Mouse (Mus musculus) embryonic facial prominence, embryonic 13.5 days (tissue): ENCODE measurements around the gene Frmd7. TPM values are rescaled to one million over a fixed set of nuclear protein-coding genes. Genes with fewer than 3 reads are reported as not detected.

Experiments
- ATAC-seq: fragments of 200-750 bp; cut with Nextera tagmentation; 2 replicates; pipeline ENCODE4 v1.8.0; 2017; ENCODE audit warnings: low read depth; ENCODE audit not compliant: insufficient number of reproducible peaks, insufficient read depth, low FRiP score, low TSS enrichment
- H3K27ac ChIP-seq: fragments of 300-500 bp; sonication (generic); 2 replicates; pipeline ENCODE4 v1.5.1; 2015; ENCODE audit warnings: moderate library complexity, mild to moderate bottlenecking, inconsistent platforms
- H3K27me3 ChIP-seq: fragments of 300-500 bp; sonication (generic); 2 replicates; pipeline ENCODE4 v1.6.1; 2015; ENCODE audit warnings: mild to moderate bottlenecking, inconsistent platforms
- H3K36me3 ChIP-seq: fragments of 300-500 bp; sonication (generic); 2 replicates; pipeline ENCODE4 v1.6.1; 2015; ENCODE audit warnings: mild to moderate bottlenecking, inconsistent platforms
- H3K4me1 ChIP-seq: fragments of 300-500 bp; sonication (generic); 2 replicates; pipeline ENCODE4 v1.6.1; 2015; ENCODE audit warnings: inconsistent platforms
- H3K4me2 ChIP-seq: fragments of 300-500 bp; sonication (generic); 2 replicates; pipeline ENCODE4 v1.6.1; 2015; ENCODE audit warnings: moderate library complexity, mild to moderate bottlenecking, inconsistent platforms
- H3K4me3 ChIP-seq: fragments of 300-500 bp; sonication (generic); 2 replicates; pipeline ENCODE4 v1.5.1; 2015; ENCODE audit warnings: mild to moderate bottlenecking, inconsistent platforms
- H3K9ac ChIP-seq: fragments of 300-500 bp; sonication (generic); 2 replicates; pipeline ENCODE4 v1.6.1; 2015; ENCODE audit warnings: mild to moderate bottlenecking, inconsistent platforms
- H3K9me3 ChIP-seq: fragments of 300-500 bp; sonication (generic); 2 replicates; pipeline ENCODE4 v1.6.1; 2016; ENCODE audit warnings: inconsistent platforms
- WGBS: fragments of 180-500 bp; shearing (Covaris S2); methylation state at CpG from one replicate; pipeline ENCODE4 v1.1.7; 2015; ENCODE audit warnings: mixed read lengths; 5-methylcytosine and 5-hydroxymethylcytosine counted together
- polyA plus RNA-seq: library from polyadenylated mRNA; unstranded; fragments of >200 nt; fragmentation: Nextera tagmentation; extraction: Ambion mirVana; gene quantifications from 2 replicates; pipeline ENCODE4 v1.2.1, GENCODE M21; 2015

Gene Frmd7
- 0.17 TPM in 1 of 2 replicates, not detected in the other for polyA plus RNA-seq

DNA sequence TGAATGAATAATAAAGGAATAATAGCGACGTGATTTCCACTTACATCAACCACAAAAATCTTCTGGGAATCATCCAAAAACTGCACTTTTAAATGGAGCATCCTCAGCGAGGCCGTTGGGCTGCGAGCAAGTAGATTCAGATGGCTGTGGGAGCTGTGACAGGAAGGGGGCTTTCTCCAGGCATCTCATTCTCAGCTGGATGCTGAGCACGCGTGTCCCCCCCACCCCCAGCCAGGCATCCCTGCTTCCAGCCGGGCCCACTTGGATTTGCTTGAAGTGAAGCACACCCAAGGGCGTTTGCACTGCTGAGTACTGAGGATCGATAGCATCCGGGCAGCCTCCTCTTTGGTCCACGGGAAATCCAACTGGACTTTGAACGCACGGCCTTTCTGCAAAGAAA lies at the start of gene Frmd7:
Gene Frmd7 (minus strand): TSS at position 101 of the 400 bp plus-strand sequence.
- Histone ChIP-seq H3K4me3 (no peak within 1 kb of the TSS), H3K9me3 (no peaks in the 10 kb centered on the region), H3K4me1 (no peaks in the 10 kb centered on the region), H3K4me2 (no peak within 1 kb of the TSS), H3K9ac (no peak within 1 kb of the TSS), H3K36me3 (no peaks in the 10 kb centered on the region), H3K27me3 (peaks cover 17% of the 10 kb centered on the region), H3K27ac (no peak within 1 kb of the TSS)
- WGBS, result 69% methylated on average over 14 of the region's 14 CpGs
- no peak for ATAC-seq

DNA sequence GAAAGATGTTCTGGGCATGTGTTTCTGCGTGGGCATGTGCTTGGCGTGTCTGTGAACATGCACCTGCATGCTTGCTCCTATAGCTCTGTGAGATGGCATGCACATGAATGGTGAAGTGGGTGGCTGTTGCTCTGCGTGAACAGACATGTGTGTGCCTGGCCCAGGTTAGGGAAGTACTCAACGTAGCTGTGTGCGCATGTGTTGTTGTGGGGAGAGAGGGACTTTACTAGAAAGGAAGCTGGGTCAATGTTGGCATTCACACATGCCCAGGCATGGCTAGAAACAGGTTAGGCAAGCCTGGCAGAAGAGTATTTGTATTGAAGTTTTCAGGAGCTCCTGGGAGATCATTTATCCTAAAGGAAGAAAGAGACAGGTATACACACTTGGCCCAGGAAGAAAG lies 48.8 kb upstream of the Frmd7 start:
- Histone ChIP-seq H3K27ac (no peak overlapping the region), H3K4me3 (no peak overlapping the region), H3K36me3 (no peaks in the 10 kb centered on the region), H3K4me2 (no peak overlapping the region), H3K9ac (no peak overlapping the region), H3K4me1 (no peaks in the 10 kb centered on the region), H3K27me3 (peaks cover 13% of the 10 kb centered on the region; the same call in 1 of the 2 replicates), H3K9me3 (no peaks in the 10 kb centered on the region)
- WGBS, result 81% methylated on average over 5 of the region's 5 CpGs
- ATAC-seq, result no peak

DNA sequence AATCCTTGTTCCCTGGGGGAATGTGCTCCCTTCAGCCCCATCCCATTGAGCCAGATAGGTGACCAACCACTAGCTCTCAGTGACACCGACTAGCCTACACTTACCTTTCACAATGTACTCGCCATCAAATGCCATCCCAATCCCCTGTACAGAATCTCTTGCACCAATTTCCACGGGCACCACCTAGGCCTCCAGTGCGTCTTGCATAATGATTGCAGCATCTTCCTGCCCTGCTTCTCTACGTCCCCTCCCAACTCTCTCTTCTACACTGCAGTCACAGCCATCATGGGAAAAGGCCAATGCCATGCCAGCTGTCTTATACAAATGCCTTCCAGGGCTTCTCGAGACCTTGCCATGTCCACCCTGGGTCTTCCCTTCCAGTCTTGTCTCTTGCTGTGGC lies 47.4 kb upstream of the Frmd7 start:
- Histone ChIP-seq H3K4me3 (no peak overlapping the region), H3K4me2 (no peak overlapping the region), H3K36me3 (no peaks in the 10 kb centered on the region), H3K27me3 (peaks cover 13% of the 10 kb centered on the region; the same call in 1 of the 2 replicates), H3K9me3 (no peaks in the 10 kb centered on the region), H3K4me1 (no peaks in the 10 kb centered on the region), H3K9ac (no peak overlapping the region), H3K27ac (no peak overlapping the region)
- 84% methylated on average over 6 of the region's 6 CpGs for WGBS
- ATAC-seq, result no peak

DNA sequence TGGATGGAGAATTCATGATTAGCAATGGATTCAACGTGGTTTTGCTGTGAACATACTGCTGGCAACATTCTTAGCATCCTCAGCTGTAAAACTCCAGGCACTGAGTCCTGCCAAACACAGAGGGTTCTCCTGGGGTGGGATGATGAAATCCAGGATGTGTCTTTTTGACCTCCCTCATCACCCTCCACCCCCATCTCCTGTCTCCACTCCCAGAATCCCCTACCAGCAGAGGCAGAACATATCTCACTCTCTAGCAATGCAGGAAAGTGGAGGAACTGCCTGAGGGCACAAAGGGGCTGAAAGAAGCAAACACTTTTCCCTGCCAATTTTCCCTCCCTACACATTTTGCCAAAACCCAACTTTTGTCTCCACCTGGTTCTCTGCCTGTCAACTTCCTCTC lies 46.1 kb upstream of the Frmd7 start:
- WGBS, result 24% methylated on average over 1 of the region's 1 CpGs
- no peak for ATAC-seq

DNA sequence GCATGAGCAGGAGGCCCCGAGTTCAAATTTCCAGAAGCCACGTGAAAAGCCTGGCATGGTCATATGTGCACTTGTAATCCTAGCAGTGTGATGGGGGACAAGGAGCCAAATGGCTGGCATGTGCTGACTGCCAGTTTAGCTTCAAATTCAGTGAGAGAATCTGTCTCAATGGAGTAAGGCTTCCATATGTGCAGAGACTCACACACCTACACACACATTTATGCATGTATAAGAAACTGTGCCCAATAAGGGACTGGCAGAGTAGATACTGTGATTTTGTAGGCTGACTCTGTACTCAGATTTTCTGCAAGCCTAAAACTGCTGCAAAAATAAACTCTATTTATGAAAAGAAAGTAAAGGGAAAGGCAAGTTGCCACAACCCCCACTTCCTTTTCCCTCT lies 35.9 kb upstream of the Frmd7 start:
- Histone ChIP-seq H3K36me3 (no peaks in the 10 kb centered on the region), H3K9me3 (no peaks in the 10 kb centered on the region), H3K27ac (no peak overlapping the region), H3K4me1 (no peaks in the 10 kb centered on the region), H3K4me3 (no peak overlapping the region), H3K4me2 (no peak overlapping the region), H3K9ac (no peak overlapping the region), H3K27me3 (peaks cover 3% of the 10 kb centered on the region; the same call in 1 of the 2 replicates)
- ATAC-seq, result no peak
- WGBS, result 71% methylated on average over 2 of the region's 2 CpGs

More for the DNA sequence above, 46.1 kb upstream of the Frmd7 start:
- Histone ChIP-seq H3K4me3 (no peak overlapping the region), H3K4me2 (no peak overlapping the region), H3K4me1 (no peaks in the 10 kb centered on the region), H3K36me3 (no peaks in the 10 kb centered on the region), H3K9ac (no peak overlapping the region), H3K27me3 (peaks cover 13% of the 10 kb centered on the region; the same call in 1 of the 2 replicates), H3K27ac (no peak overlapping the region), H3K9me3 (no peaks in the 10 kb centered on the region)

DNA sequence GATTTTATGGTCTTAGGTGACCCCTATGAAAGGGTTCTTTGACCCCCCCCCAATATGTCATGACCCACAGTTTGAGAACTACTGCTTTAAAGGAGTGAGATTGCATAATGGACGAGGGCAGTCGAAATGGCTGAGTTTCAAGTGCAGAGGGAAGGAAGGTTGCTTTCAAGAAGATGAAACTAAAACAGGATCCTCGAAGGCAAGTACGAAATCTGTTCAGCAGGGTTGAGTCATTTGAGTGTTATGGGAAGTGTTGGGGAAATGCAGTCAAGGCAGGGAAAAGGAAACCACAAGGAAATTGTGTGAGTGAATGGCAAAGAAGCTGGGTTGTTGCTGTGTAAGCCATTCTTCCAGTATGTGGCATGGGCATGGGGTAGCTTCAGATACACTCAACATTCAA lies 29.6 kb upstream of the Frmd7 start:
- Histone ChIP-seq H3K27ac (no peak overlapping the region), H3K27me3 (no peaks in the 10 kb centered on the region; the same call in 1 of the 2 replicates), H3K36me3 (no peaks in the 10 kb centered on the region), H3K4me1 (no peaks in the 10 kb centered on the region), H3K9ac (no peak overlapping the region), H3K4me2 (no peak overlapping the region), H3K9me3 (no peaks in the 10 kb centered on the region), H3K4me3 (no peak overlapping the region)
- WGBS, result 79% methylated on average over 4 of the region's 4 CpGs
- no peak for ATAC-seq

DNA sequence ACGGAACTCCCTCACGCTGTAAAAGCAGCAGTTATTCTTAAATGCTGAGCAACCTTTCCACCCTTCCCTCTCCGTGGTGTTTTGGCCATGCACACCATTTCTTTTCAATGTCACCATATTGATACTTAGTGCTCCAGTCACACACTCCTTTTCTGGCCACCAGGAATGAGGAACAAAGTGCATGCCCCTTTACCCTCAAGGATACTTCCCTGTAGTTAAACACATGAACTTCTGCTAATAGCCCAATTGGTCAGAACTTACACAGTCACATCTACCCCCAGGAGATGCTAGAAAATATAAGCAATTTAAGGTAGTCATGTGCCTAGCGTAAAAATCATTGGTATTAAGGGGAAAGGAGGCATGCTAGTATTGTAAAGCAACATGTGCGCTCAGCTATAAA lies 27.4 kb upstream of the Frmd7 start:
- Histone ChIP-seq H3K4me1 (no peaks in the 10 kb centered on the region), H3K9me3 (no peaks in the 10 kb centered on the region), H3K27me3 (no peaks in the 10 kb centered on the region; the same call in 1 of the 2 replicates), H3K9ac (no peak overlapping the region), H3K4me3 (no peak overlapping the region), H3K4me2 (no peak overlapping the region), H3K36me3 (no peaks in the 10 kb centered on the region), H3K27ac (no peak overlapping the region)
- no peak for ATAC-seq
- WGBS, result 85% methylated on average over 5 of the region's 5 CpGs

DNA sequence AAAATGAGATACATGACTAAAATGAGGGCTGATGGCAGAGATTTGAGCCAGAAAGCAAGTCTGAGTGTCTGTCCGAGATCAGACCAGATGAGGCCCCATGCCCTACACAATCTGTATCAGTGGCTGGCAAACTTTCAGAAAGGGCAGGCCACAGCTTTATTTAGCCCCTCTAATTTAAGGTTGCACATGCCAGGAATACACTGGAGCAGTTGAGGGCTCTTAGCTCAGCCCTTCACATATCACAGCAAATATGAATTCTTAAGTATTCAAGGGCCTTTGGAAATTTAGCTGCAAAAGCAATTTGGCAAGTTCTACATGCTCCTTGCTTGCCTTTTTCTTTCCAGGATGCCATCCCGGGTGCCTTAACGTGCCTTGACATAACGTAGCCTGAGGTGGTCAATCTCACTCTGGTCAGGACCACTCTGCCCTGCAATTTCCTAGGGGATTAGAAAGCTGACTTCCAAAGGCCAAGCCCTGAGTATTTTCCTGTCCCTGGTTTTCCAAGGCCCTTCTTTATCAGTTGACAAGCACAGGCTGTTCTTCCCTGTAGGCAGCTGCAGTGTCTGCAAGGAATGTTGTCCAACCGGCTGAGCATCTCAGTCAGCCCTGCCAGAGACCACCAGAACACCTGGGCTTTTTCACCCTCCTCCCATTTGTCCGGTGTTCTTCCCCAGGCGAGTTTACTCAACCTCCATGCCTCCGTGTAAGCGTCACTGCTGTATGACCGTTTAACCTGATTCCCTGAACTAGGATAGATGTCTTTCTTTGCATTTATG lies 25.8 kb upstream of the Frmd7 start:
- ATAC-seq, result no peak
- Histone ChIP-seq H3K4me1 (no peaks in the 10 kb centered on the region), H3K4me3 (no peak overlapping the region), H3K27ac (peak overlapping the region; percentile 48; the same call in 1 of the 2 replicates), H3K9me3 (no peaks in the 10 kb centered on the region), H3K4me2 (no peak overlapping the region), H3K36me3 (no peaks in the 10 kb centered on the region), H3K27me3 (no peaks in the 10 kb centered on the region; the same call in 1 of the 2 replicates), H3K9ac (no peak overlapping the region)
- WGBS, result 48% methylated on average over 10 of the region's 10 CpGs

DNA sequence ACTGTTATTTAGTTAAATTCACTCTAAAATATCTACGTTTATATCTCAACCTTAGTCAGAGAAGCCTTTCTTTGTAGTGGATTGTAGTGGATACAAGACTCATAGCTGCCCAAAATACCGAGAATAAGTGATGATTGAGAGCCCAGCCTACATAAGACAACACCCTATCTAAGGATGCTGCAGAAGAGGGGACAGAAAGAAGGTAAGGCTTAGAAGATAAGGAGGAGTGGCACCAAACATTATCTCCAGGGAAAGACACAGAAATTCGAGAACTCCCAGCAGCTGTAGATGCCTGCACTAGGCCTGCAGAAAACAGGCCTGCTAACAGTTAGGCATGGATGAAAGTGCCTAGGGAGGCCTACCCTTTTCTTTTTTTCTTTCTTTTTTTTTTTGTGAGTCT lies 22.6 kb upstream of the Frmd7 start:
- Histone ChIP-seq H3K9ac (no peak overlapping the region), H3K36me3 (no peaks in the 10 kb centered on the region), H3K27me3 (no peaks in the 10 kb centered on the region; the same call in 1 of the 2 replicates), H3K9me3 (no peaks in the 10 kb centered on the region), H3K27ac (no peak overlapping the region), H3K4me1 (no peaks in the 10 kb centered on the region), H3K4me3 (no peak overlapping the region), H3K4me2 (no peak overlapping the region)
- ATAC-seq, result no peak
- 59% methylated on average over 3 of the region's 3 CpGs for WGBS

DNA sequence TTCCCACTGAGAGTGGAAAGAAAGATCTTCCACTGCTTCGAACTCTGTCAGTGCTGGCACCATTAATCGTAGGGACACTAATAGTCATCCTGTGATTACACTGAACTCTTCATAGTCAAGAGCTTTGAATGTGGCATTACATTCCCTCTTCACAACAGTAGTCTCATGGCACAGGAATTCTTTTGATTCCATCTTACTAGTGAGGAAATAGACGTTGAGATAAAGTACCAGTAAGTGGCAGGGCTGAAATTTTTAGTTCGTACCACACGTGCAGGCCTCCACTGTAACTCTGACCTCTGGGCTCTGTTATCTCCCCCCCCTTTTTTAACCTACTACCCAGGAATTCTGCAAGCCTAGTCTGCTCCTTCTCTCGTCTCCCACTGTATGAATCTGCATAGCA lies 20.4 kb upstream of the Frmd7 start:
- H3K27ac ChIP-seq, result no peak overlapping the region
- no peak for ATAC-seq
- no peak overlapping the region for H3K4me3 ChIP-seq
- H3K4me2 ChIP-seq, result no peak overlapping the region
- no peaks in the 10 kb centered on the region for H3K4me1 ChIP-seq
- WGBS, result 53% methylated on average over 6 of the region's 6 CpGs
- no peaks in the 10 kb centered on the region for H3K27me3 ChIP-seq
- H3K9ac ChIP-seq, result no peak overlapping the region
- H3K9me3 ChIP-seq, result no peaks in the 10 kb centered on the region
- no peaks in the 10 kb centered on the region for H3K36me3 ChIP-seq

DNA sequence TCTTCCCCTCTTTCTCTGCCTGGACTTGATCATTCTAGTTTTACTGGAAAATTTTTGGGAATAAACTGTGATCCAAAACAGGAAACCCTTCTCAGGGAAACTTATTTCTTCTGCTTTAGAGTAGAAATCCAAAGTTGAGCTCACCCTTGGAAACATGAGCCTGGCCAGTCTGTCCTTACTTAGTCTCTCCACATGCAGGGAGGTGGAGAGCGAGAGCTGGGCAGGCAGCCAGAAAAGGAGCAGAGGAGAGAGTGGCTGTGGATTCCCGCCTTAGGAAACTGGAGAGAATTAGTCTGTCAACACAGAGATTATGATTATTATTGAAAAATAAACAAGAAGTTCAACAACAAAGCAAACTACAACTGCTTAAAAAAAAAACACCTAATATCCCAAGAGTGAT lies 6.1 kb upstream of the Frmd7 start:
- H3K27ac ChIP-seq, result no peak overlapping the region
- no peak overlapping the region for H3K4me2 ChIP-seq
- no peak overlapping the region for H3K9ac ChIP-seq
- peaks cover 7% of the 10 kb centered on the region; the same call in 1 of the 2 replicates for H3K27me3 ChIP-seq
- no peak for ATAC-seq
- no peaks in the 10 kb centered on the region for H3K36me3 ChIP-seq
- H3K9me3 ChIP-seq, result no peaks in the 10 kb centered on the region
- no peaks in the 10 kb centered on the region for H3K4me1 ChIP-seq
- H3K4me3 ChIP-seq, result no peak overlapping the region
- WGBS, result 32% methylated on average over 2 of the region's 2 CpGs

DNA sequence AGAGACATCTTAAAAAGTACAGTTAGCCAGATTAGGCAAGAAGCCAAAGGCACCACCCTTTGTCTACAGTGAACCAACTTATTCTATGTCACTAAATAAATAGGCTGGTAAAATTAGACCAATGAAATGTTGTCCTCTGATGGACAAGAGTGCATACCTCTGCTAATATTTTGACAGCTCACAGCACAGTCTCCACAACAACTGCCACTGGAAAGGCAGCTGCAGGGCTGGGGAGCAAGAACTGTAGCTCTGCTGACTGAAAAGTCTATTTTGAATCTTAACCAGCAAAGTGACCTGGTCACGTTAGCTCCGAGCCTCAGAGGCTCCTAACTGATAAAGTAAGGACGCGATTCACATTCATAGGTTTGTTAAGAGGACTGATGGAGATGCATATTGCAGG lies 5.6 kb upstream of the Frmd7 start:
- H3K36me3 ChIP-seq, result no peaks in the 10 kb centered on the region
- H3K4me2 ChIP-seq, result no peak overlapping the region
- H3K9me3 ChIP-seq, result no peaks in the 10 kb centered on the region
- no peak for ATAC-seq
- H3K27me3 ChIP-seq, result peaks cover 7% of the 10 kb centered on the region; the same call in 1 of the 2 replicates
- H3K9ac ChIP-seq, result no peak overlapping the region
- no peaks in the 10 kb centered on the region for H3K4me1 ChIP-seq
- H3K4me3 ChIP-seq, result no peak overlapping the region
- 72% methylated on average over 4 of the region's 4 CpGs for WGBS
- H3K27ac ChIP-seq, result no peak overlapping the region
